Mouse (Mus musculus): ENCODE measurements at regions not wholly inside any gene's neighbourhood (a gene's known extent, or its start where the extent isn't known, plus 50 kb on each side); places are given as distances from the start of the nearest gene placed in this dataset.

DNA sequence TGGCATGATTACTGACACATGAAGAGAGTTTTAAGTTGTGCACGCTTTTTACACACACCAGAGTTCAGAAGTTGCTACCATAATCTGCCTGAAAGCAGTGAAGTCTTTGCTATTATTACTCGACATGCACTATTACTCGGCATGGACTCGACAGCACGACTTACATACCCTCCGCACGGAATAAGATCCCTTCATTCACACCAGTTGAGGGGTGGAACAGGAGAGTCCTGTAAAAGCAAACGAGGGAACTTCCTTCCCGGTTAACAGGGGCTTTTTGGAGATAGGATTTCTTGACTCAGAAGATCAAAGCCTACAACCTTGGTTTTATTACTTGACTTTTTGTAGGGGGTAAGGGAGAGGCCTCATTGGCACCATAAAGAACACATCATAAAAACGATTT is 416.4 kb upstream of the Nr5a2 start:
- ATAC-seq (replicated peaks; ENCODE audit: low FRiP score, low TSS enrichment, poor library complexity, severe bottlenecking): no peak

DNA sequence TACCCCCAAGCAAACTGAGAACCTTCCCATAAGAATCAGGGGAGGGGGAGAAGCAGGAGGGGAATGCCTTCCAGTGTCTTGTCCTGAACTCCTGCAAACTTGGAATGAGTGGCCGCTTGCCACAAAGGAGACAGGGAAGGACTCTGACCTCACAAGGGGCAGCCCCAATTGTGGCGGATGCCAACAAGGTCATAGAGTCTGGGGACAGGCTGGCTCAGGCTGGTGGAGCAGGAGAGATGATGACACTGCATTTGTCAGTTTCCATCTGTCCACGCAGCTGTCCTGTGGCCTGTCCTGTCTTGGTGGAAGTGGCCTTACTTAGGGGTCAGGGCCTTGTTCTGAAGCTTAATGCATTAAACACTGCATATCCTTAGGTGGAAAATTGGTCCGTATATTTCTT is 414.4 kb upstream of the Nr5a2 start:
- ATAC-seq (replicated peaks; ENCODE audit: low FRiP score, low TSS enrichment, poor library complexity, severe bottlenecking): no peak

DNA sequence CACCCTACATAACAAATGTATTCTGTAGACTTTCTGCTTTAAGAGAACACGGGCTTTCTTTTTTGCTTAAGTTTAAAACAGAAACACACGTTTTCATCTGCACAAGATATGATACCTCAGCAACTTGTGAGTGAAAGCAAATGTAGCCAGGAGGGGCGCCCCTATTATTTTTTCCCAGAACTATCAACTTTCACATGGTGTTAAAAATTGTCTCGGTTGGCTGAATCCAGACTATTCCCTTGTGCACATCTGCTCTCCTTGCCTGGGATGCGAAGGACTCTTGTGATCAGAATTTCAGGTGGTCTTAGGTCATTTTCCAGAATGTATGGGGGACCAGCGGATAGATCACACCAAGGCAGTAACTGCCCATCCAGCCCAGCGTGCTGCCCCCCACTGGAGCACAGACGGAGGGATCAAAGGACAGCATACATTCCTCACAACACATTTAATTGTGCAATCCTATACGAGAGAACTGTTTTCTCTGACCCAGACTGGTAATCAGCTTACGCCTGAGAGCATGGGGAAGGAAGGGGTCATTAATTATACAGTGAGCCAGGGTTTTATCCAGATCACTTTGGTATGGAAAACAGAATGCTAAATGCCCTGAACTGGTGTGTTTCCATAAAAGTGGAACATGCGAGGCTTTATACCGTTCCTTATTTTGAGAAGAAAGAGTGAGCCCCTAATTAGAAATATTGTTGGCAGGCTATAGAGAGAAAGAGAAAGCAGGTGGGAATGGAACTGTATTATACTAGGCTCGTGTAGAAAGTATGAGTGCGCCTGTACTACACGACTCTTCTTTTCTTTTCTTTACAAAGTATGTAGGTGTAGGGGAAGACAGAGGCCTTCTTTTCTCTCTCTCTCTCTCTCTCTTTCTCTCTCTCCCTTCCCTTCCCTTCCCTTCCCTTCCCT is 413.5 kb upstream of the Nr5a2 start:
- no peak for ATAC-seq (replicated peaks; ENCODE audit: low FRiP score, low TSS enrichment, poor library complexity, severe bottlenecking)

DNA sequence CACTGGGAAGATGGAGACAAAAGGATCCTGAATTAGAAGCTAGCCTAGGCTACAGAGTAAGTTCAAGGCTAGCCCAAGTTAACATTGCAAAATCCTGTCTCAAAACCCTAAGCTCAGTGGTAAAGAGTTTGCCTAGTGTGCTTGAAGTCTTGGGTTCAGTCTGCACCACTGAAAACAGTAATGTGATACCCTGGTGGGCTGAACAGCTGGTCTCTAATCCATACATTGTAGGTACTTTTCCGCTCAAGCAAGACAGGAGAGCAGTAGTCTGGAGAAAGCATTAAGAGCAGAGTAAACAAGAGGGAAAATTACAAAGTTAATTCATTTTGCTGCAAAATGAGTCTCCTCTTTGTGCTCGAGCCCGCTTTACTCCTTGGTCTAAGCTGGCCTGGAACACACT is 412.0 kb upstream of the Nr5a2 start:
- no peak for ATAC-seq (replicated peaks; ENCODE audit: low FRiP score, low TSS enrichment, poor library complexity, severe bottlenecking)

DNA sequence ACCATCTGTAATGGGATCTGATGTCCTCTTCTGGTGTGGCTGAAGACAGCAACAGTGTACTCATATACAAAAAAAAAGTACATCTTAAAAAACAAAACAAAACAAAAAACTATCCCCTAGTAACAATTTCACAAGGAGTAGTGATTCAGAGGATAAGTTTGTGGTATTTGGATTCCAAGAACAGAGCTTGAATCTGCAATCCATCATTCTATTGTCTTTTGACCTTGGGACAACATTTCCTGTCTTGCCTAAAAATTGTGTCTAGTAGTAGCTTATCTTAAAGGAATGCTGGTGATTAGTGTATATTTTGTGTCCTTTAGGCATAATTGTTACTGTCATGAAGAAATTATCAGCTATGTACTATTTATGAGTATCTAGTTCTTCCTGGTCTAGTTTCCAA is 404.1 kb upstream of the Nr5a2 start:
- no peak for ATAC-seq (replicated peaks; ENCODE audit: low FRiP score, low TSS enrichment, poor library complexity, severe bottlenecking)

DNA sequence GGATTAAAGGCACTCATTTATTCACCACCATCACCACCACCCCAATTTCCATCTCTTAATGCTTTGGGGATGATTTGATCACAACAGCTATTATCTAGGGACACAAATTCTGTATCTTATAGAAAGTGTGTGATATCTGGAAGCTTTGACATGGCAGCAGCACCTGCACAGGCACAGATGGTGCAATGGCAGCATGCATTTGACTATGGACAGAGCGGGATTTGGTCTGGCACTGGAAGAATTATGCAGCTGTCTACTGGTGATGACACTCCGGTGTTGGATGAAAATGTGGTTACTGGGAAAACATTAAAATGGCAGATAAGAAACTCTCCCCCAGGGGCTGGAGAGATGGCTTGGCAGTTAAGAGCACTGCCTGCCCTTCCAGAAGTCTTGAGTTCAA is 403.7 kb upstream of the Nr5a2 start:
- no peak for ATAC-seq (replicated peaks; ENCODE audit: low FRiP score, low TSS enrichment, poor library complexity, severe bottlenecking)

DNA sequence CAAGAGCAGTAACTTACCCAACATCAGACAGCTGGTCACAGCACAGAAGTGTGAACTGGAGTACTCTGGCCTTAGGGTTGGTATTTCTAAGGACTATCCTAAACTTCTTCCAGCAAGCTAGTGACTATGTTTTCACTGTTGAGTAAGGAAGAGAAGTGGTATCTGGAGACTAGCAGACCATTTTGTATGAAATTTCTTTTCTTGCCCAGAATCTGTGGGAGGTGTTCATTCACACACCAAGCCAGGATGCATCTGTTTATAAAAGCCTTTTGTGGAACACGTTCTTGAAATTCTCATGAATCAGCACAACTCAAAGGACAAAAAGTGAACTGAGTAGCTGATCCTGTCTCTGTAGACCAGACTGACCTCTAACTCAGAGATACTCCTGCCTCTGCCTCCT is 403.3 kb upstream of the Nr5a2 start:
- ATAC-seq (replicated peaks; ENCODE audit: low FRiP score, low TSS enrichment, poor library complexity, severe bottlenecking): no peak

DNA sequence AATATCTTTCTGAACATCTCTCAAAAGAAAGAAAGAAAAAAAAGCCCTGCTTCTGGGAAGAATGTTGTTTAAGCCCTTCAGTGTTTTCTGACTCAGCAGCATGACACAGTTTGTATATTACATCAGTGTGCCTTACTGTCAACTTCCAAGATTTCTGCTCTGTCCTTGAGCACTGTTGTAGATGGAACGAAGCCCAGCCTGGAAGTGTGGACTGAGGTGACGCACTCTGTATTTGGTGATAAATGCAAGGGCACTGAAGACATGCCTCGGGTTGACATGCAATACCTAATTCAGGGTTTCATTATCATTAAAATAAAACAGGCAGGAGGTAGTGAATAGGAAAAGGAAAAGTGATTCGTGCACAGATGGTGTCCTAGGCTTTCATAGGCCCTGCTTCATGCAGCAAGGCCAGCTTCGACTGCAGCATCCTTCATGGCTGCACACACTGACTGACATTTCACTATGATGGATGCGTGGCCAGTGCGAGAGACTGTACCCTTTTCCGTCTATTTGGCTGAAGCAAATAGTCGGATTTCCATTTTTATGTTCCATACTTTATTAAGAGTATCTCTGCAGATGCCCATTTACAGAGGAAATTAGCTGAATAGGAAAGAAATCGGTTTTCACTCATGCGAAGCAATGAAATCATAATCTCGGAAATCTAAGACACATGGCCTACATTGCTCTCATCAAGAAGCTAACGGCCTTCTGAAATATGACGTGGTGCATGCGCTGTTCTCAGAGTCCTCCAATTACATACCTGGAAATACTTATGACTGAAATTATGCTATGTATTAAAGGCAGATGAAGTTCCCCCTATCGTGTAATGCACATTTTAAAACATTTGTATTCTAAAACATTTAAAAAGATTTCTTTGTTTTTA is 400.7 kb upstream of the Nr5a2 start:
- no peak for ATAC-seq (replicated peaks; ENCODE audit: low FRiP score, low TSS enrichment, poor library complexity, severe bottlenecking)

DNA sequence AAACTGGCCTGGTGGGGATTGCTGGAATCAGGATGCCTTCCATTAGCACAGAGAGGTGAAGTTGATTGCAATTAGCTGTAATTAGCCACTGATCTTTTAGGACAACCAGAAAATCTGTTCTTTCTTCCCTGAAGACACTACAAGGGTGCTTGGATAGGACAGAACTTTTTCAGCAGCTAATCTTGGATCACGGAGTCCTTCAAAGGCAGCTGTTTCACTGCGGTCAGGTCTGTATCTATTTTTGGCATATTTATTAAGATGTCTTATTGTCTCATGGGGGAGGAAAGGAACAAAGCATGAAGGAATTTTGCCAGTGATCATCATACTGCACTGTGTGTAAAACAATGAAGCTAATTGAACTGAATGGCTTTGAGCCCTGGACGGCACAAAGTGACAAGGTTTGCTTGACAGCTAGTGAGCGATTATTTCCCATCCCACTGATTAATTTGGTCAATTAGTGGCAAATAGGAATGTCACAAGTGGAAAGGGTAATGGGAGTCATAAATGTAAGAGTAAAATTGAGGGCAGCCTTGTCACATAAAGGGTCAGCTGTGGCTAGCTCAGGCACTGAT is 395.8 kb upstream of the Nr5a2 start:
- ATAC-seq (replicated peaks; ENCODE audit: low FRiP score, low TSS enrichment, poor library complexity, severe bottlenecking): no peak

DNA sequence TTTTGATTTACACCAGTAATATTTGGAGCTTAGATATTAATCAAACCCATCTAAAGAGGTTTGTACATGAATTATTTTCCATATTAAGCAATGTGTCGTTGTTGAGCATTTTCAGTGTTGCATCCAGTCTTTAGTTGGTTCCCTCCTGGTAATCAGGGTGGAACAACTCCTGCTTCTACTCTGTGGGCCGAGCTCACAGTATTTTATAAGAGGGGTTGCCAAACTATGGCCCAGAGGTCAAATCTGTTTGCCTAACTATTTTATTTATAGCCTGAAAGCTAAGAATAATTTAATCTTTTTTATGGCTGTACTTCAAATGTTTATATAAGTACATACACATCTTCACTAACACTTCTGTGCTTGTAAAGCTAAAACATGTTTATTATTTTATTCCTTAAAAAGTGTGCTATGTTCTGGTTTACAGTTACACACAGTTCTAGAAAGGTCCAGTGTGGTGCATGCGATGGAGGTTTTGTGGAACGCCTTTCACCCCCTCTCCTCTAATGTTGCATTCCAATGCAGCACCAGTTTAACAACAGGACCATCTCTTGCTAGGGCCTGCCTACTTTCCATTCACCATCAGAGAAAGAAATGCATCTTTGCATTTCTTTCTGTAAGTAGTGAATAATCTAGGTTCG is 392.3 kb upstream of the Nr5a2 start:
- no peak for ATAC-seq (replicated peaks; ENCODE audit: low FRiP score, low TSS enrichment, poor library complexity, severe bottlenecking)

DNA sequence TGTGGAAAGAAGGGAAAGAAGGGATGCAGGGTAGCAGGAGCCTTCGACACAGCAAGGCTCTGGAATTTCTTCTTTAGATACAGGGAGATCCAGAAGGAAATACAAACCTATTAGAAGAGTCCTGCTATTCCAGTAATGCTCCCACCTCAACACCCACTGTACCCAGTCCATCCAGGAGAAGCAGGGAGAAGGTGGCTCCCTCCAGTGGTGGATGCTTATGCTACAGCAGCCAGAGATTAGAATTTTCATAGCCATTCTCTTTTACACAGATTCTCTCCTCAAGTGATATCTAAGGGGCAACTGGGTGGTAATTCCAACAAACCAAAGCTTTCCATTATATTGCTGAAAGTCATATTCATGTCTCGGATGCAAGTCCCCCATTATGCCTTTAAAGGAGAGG is 373.9 kb upstream of the Nr5a2 start:
- no peak for ATAC-seq (replicated peaks; ENCODE audit: low FRiP score, low TSS enrichment, poor library complexity, severe bottlenecking)

DNA sequence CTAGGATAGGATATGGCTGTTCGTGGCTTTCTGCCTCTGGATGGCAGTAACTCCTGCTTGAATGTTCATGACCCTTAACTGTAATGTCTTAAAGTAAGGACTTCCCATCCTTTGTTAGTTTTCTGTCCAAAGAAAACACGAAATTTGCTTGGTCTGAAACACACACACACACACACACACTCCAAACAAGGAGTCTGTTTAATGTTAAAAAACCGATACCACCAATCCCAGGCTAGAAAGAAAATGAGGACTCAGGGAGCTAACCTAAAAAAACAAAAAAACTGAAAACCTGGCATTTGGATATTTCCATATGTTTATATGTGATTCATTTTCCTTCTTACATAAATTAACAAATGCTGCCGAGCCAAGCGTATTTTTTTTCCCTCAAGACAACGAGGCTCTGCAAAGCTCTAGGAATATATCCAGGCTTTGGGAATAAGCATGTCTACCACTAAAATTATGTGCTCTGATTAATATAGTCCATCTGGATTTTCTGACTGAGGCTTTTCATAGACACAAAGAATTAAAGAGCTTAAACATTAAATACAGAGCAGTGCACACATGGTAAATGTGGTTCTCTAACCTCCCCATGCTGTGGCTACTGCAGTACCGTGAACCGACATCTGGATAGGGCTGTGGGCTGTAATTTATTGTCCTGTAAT is 372.0 kb upstream of the Nr5a2 start:
- no peak for ATAC-seq (replicated peaks; ENCODE audit: low FRiP score, low TSS enrichment, poor library complexity, severe bottlenecking)

DNA sequence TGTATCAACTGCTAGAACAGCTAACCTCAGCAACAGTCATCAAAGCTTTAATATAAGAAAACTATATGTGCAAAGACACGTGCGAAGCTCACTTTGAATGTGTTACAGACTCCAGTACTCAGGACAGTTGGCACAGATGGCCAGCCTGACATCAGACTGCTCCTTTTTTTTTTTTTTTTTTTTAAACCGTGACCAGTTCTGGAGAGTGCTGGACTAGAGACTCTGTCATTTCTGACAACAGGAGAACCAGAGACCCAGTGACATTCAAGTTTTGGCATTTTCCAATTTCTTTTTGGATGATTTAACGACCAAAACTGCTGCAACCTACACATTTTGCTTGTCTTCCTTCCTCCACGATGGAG is 371.5 kb upstream of the Nr5a2 start:
- no peak for ATAC-seq (replicated peaks; ENCODE audit: low FRiP score, low TSS enrichment, poor library complexity, severe bottlenecking)

DNA sequence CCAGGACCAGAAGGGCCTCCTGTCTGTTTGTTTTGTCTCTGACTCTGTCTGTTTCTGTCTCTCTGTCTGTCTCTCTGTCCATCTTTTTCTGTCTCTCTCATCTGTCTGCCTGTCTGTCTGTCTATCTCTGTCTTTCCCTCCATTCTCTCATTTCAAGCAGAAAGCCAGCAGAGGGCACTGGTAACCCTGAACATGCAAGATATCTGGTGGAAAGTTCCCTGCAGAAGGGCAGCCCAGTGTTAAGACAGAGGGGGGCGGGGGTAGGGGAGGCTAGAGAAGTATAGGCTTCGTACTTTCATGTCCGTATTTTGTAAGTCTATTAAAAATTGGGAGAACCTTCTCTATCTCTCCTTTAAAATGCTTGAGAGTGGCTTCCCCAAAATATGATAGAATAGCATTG is 370.4 kb upstream of the Nr5a2 start:
- ATAC-seq (replicated peaks; ENCODE audit: low FRiP score, low TSS enrichment, poor library complexity, severe bottlenecking): peak; percentile 63; the same call in 1 of the 2 replicates

DNA sequence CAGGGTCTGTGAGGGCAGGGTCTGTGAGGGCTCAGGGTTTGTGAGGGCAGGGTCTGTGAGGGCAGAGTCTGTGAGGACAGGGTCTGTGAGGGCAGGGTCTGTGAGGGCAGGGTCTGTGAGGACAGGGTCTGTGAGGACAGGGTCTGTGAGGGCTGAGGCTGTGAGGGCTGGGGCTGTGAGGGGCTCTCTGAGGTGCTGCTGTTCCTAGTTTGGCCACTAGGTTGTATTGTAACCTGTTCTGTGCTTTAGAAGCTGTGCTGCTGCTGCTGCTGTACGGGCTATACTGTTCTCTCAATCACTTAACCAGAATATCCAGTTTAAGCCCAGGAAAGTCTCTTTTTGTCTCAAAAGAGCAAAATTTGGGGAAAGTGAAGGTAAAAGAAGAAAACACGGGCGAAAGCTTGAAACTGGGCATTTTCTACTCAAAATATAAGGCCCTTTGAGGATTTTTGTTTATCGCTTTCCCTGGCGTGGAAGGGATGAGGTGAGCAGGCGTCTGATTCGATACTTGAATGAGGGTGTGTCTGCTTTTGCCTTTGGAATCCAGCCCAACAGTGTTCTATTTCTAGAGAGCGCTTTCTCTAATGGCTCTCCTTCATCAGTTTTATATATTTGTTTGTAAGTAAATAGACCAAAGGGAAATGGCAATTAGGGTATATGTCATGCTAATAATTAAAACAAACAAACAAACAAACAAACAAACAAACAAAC is 363.8 kb upstream of the Nr5a2 start:
- ATAC-seq (replicated peaks; ENCODE audit: low FRiP score, low TSS enrichment, poor library complexity, severe bottlenecking): peak; percentile 98

DNA sequence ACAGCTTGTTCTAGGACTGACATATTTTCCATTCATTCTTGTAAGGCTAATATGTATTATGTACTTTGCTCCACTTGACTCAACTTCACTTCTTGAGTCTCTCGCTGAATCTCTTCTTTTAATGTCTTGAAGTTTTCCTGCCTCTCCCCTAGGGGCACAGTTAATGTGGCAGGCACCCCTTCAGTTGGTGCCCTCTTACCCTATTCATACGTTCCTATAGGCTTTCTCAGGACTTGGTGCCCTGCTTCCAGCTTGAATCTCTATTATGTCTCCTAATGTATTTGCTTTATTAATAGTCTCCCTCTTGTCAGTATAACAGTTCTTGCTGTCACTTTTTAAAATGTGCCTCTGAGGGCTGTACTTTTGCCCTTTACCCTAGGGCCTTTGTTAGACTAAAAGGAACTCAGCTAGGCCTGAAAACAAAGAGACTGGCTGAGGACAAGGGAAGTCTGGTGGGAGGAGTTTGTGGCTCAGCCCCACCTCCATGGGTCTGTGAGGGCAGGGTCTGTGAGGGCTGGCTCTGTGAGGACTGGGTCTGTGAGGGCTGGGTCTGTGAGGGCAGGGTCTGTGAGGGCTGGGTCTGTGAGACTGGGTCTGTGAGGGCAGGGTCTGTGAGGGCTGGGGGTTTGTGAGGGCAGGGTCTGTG is 362.9 kb upstream of the Nr5a2 start:
- ATAC-seq (replicated peaks; ENCODE audit: low FRiP score, low TSS enrichment, poor library complexity, severe bottlenecking): no peak

DNA sequence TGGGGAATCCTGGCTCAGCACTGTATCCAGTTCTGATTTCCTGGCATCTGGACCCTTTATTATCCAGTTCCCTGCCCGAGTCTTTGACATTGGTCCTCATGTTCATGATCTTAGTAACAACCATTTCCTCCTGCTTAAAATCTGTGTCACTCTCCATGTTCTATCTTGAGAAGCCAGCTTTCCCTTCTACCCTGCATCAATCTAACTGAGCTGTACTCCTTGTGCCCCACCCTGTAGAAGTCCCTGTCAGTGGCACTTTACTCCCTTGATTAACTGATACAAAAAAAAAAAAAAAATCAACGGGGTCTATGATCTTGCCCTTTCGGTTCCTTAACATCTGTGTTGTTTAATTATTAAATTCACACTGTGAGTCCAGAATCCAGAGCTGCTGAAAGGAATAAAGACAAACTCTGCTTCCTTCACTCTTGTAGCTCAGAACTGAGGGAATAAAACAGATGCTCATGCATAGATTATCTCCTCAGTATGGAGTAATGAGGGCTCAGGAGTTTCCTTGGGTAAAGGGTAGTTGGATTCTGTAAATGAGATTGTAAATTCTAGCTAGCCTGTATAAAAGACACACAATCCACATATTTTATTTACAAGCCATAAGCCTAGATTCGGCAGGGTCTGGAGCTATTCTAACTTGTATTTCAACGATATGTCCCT is 342.6 kb upstream of the Nr5a2 start:
- no peak for ATAC-seq (replicated peaks; ENCODE audit: low FRiP score, low TSS enrichment, poor library complexity, severe bottlenecking)

All from megakaryocyte-erythroid progenitor cell, adult 5-6 weeks (primary cell).